Mouse (Mus musculus) ES-E14 (cell line): ENCODE results near the gene Arhgef26. TPM values are rescaled to one million over a fixed set of nuclear protein-coding genes. Genes with fewer than 3 reads are reported as not detected.

Experiments used
- DNase-seq: peaks from one replicate; pipeline ENCODE4 v3.0.0-alpha.2; 2013; ENCODE audit warnings: low read depth, low spot score
- H3K27ac ChIP-seq: 2 replicates; pipeline ENCODE4 v1.5.1; 2012; ENCODE audit warnings: low read depth, mild to moderate bottlenecking, low read length, moderate library complexity, mixed read lengths; ENCODE audit not compliant: poor library complexity, insufficient read depth, severe bottlenecking
- H3K36me3 ChIP-seq: 2 replicates; pipeline ENCODE4 v1.6.1; 2012; ENCODE audit warnings: mild to moderate bottlenecking, low read length, moderate library complexity, mixed read lengths; ENCODE audit not compliant: control insufficient read depth, poor library complexity, insufficient read depth, severe bottlenecking
- H3K4me1 ChIP-seq, 2 experiments: fragments of 150-350 bp in 1 of 2; sonication (generic) in 1 of 2; 2 replicates each; pipeline ENCODE4 v1.6.1; 2012; ENCODE audit warnings: low read length in 2 of 2, mild to moderate bottlenecking in 1 of 2, mixed read lengths in 1 of 2; ENCODE audit not compliant: control insufficient read depth in 2 of 2, insufficient read depth in 2 of 2, poor library complexity in 1 of 2
- H3K4me3 ChIP-seq, 2 experiments: fragments of 150-350 bp in 1 of 2; sonication (generic) in 1 of 2; 2 replicates each; pipeline ENCODE4 v1.5.1; 2012; ENCODE audit warnings: low read length in 2 of 2, low read depth in 1 of 2, mild to moderate bottlenecking in 1 of 2, mixed read lengths in 1 of 2; ENCODE audit not compliant: insufficient read depth in 1 of 2, poor library complexity in 1 of 2, severe bottlenecking in 1 of 2
- H3K9ac ChIP-seq: 2 replicates; pipeline ENCODE4 v1.6.1; 2012; ENCODE audit warnings: low read depth, mild to moderate bottlenecking, low read length, mixed read lengths; ENCODE audit not compliant: poor library complexity, insufficient read depth, severe bottlenecking
- H3K9me3 ChIP-seq: fragments of 150-350 bp; sonication (generic); 2 replicates; pipeline ENCODE4 v1.6.1; 2012; ENCODE audit warnings: low read depth, mild to moderate bottlenecking, low read length; ENCODE audit not compliant: control insufficient read depth, insufficient read depth
- CHD2 ChIP-seq: IDR thresholded peaks from 2 replicates; pipeline ENCODE4 v1.6.1; 2014; ENCODE audit warnings: mild to moderate bottlenecking, low read depth, low read length, inconsistent platforms
- HCFC1 ChIP-seq: IDR thresholded peaks from 2 replicates; pipeline ENCODE4 v1.6.1; 2012; ENCODE audit warnings: low read length, inconsistent platforms, borderline replicate concordance; ENCODE audit not compliant: insufficient read depth
- MAFK ChIP-seq: IDR thresholded peaks from 2 replicates; pipeline ENCODE4 v1.6.1; 2014; ENCODE audit warnings: mild to moderate bottlenecking, low read depth, low read length, inconsistent platforms; ENCODE audit not compliant: insufficient read depth
- ZC3H11A ChIP-seq: IDR thresholded peaks from 2 replicates; pipeline ENCODE4 v1.6.1; 2012; ENCODE audit warnings: low read depth, mild to moderate bottlenecking, inconsistent platforms, low read length, borderline replicate concordance
- ZNF384 ChIP-seq: IDR thresholded peaks from 2 replicates; pipeline ENCODE4 v1.6.1; 2012; ENCODE audit warnings: low read depth, low read length, inconsistent platforms
- in situ Hi-C, 2 experiments: fragments of 600-800 bp; cut with MboI; formaldehyde crosslinking; loops; one replicate each; pipeline ENCODE4 v1.15.1; 2025; ENCODE audit warnings: low sequenced_read_pairs in 2 of 2, inconsistent platforms in 1 of 2; ENCODE audit not compliant: unreplicated experiment in 2 of 2
- total RNA-seq: library from RNA; depleted of rRNA; stranded (reverse); fragments of 300-350 nt; gene quantifications from 2 replicates; pipeline ENCODE4 v1.2.3, GENCODE M21; 2012

The Arhgef26 gene
- total RNA-seq, 1 experiment = 5.9 TPM

- TF ChIP-seq HCFC1 (no peak), ZC3H11A (no peak), CHD2 (no peak), MAFK (no peak), ZNF384 (no peak)
- DNase-seq = no peak
- H3K4me1 ChIP-seq = no peaks in the 10 kb centered on the region; a peak in 1 of 4 replicates
- no peaks in the 10 kb centered on the region for H3K36me3 ChIP-seq
- in situ Hi-C loops = loop anchor here in 1 of 2 experiments (10.0 kb wide), 1 partner anchor 231 kb away; no protein-coding TSS in a partner anchor
- no peak overlapping the region for H3K9ac ChIP-seq
- H3K4me3 ChIP-seq = no peak overlapping the region
- H3K9me3 ChIP-seq = no peaks in the 10 kb centered on the region
- H3K27ac ChIP-seq = no peak overlapping the region
Measured at GRCm38 (mm10) chr3:62455854-62456253, 117.7 kb downstream of the Arhgef26 start.

- Histone ChIP-seq H3K9me3 (no peaks in the 10 kb centered on the region), H3K27ac (no peak overlapping the region), H3K9ac (no peak overlapping the region), H3K4me1 (no peaks in the 10 kb centered on the region; a peak in 1 of 4 replicates), H3K4me3 (no peak overlapping the region), H3K36me3 (peaks cover 3% of the 10 kb centered on the region; the same call in 1 of the 2 replicates)
- in situ Hi-C loops = loop anchor here in 1 of 2 experiments (10.0 kb wide), 1 partner anchor 234 kb away; no protein-coding TSS in a partner anchor
- no peak for TF ChIP-seq MAFK
- TF ChIP-seq ZC3H11A = peak; percentile 24; the same call in 1 of the 2 replicates
- DNase-seq = peak; percentile 35
Measured at GRCm38 (mm10) chr3:62458284-62459013, 120.3 kb downstream of the Arhgef26 start.

DNA sequence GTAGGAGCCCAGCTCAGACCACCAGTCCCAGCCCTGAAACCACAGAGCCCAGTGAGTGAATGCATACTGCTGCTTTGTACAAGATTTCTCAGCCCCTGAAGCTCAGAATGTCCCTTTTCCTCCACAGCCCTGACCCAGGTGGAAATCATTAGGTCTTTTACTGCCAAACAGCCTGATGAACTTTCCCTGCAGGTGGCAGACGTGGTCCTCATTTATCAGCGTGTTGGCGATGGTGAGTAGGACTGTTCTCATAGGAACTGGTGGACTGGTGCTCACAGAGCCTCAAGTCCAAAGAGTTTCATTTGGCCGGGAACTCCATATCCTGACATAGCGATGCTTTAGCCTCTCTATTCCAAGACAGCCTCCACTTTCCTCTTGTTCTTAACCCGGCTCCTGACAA, 121.3 kb downstream of the Arhgef26 start:
- Histone ChIP-seq H3K9ac (no peak overlapping the region), H3K36me3 (peaks cover 3% of the 10 kb centered on the region; the same call in 1 of the 2 replicates), H3K27ac (no peak overlapping the region), H3K4me3 (no peak overlapping the region), H3K4me1 (no peaks in the 10 kb centered on the region; a peak in 1 of 4 replicates), H3K9me3 (no peaks in the 10 kb centered on the region)
- in situ Hi-C loops = loop anchor here in 1 of 2 experiments (10.0 kb wide), 1 partner anchor 235 kb away; no protein-coding TSS in a partner anchor
- no peak for DNase-seq
- TF ChIP-seq HCFC1 (no peak), MAFK (no peak), ZC3H11A (no peak), CHD2 (no peak), ZNF384 (no peak)

- H3K36me3 ChIP-seq = peaks cover 12% of the 10 kb centered on the region
- no peak overlapping the region for H3K27ac ChIP-seq
- in situ Hi-C loops = no loop called here
- H3K4me1 ChIP-seq = no peaks in the 10 kb centered on the region
- no peak overlapping the region for H3K9ac ChIP-seq
- DNase-seq = no peak
- no peak for TF ChIP-seq ZC3H11A
- no peak for TF ChIP-seq CHD2
- no peak for TF ChIP-seq MAFK
- TF ChIP-seq ZNF384 = no peak
- no peak for TF ChIP-seq HCFC1
- no peak overlapping the region for H3K4me3 ChIP-seq
- no peaks in the 10 kb centered on the region for H3K9me3 ChIP-seq
Measured at GRCm38 (mm10) chr3:62464276-62464675, 126.1 kb downstream of the Arhgef26 start.
